Mouse (Mus musculus) gastrocnemius, adult 2 months (tissue): ENCODE results near the gene Pkdcc. TPM values are rescaled to one million over a fixed set of nuclear protein-coding genes. Genes with fewer than 3 reads are reported as not detected.

Experiments used
- DNase-seq: peaks from one replicate; pipeline ENCODE4 v3.0.0; 2022
- H3K27ac ChIP-seq: fragments of 200-600 bp; 2 replicates; pipeline ENCODE4 v1.8.1; 2022; ENCODE audit warnings: mild to moderate bottlenecking
- H3K4me3 ChIP-seq: fragments of 200-600 bp; 2 replicates; pipeline ENCODE4 v1.8.1; 2022; ENCODE audit warnings: mild to moderate bottlenecking, moderate library complexity
- CTCF ChIP-seq: fragments of 200-600 bp; IDR thresholded peaks from 2 replicates; pipeline ENCODE4 v1.8.1; 2022; ENCODE audit warnings: antibody characterized with exemption, mild to moderate bottlenecking, moderate library complexity
- intact Hi-C: fragments of 180-260 bp; cut with DNase I; formaldehyde crosslinking; loops from one replicate; pipeline ENCODE4 v1.15.1; 2025
- total RNA-seq, 2 experiments: library from RNA; stranded (reverse); gene quantifications; 2 replicates each; pipeline ENCODE4 v1.2.3; 2021

The Pkdcc gene
- total RNA-seq, 2 experiments from 2014 or later, result 96.3 to 115 TPM

GRCm38 (mm10) chr17:83273636-83274035, 58.5 kb downstream of the Pkdcc start:
- TF ChIP-seq CTCF, result no peak
- intact Hi-C loops, result loop anchor here (5.0 kb wide), 3 partner anchors 174 to 574 kb away; partner anchors contain the start of genes Haao and Kcng3

GRCm38 (mm10) chr17:83274101-83274500, 59.0 kb downstream of the Pkdcc start:
- no peak overlapping the region for H3K4me3 ChIP-seq
- intact Hi-C loops, result loop anchor here (5.0 kb wide), 3 partner anchors 173 to 573 kb away; partner anchors contain the start of genes Haao and Kcng3
- no peak for DNase-seq
- peak overlapping the region; percentile 50 for H3K27ac ChIP-seq
- TF ChIP-seq CTCF, result no peak

More at GRCm38 (mm10) chr17:83273636-83274035, 58.5 kb downstream of the Pkdcc start:
- Histone ChIP-seq H3K27ac (peak overlapping the region; percentile 50; the same call in 1 of the 2 replicates), H3K4me3 (no peak overlapping the region)
- no peak for DNase-seq

Other genes with a start within 250 kb of the Pkdcc start
- gene Eml4, start 135.6 kb downstream of the Pkdcc start, total RNA-seq, result 1 to 10 TPM; 1.8 to 2.6 TPM